Mouse (Mus musculus): ENCODE data around the gene Dnajc4. TPM values are rescaled to one million over a fixed set of nuclear protein-coding genes. Genes with fewer than 3 reads are reported as not detected.

Gene Dnajc4
- polyA plus RNA-seq, 1 experiment from 2014 or later, result 23.3 TPM

DNA sequence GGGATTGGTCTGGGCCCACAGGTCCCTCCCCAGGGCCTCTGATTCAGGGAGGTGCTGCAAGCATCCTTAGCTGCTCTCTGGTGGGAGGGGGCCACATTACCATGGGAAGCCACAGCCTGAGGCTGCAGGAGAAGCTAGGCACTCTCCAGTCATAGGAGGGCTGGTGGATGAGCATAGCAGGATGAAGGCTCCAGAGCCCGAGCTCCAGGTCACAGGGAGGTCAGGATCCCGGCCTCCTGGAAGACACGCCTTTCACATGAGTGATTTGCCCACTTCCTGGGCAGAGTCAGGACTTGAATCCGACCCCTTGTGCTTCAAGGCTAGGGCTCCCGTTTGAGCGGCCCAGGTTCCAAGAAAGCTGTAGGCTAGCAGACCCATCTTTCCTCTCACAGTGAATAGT is 20.7 kb downstream of the Dnajc4 start:
- Histone ChIP-seq H3K9me3 (ENCODE audit: control insufficient read depth, low read length) (no peaks in the 10 kb centered on the region), H3K27ac (ENCODE audit: low read length) (no peak overlapping the region), H3K4me1 (replicated peaks; ENCODE audit: control insufficient read depth, insufficient read depth, low read length) (peaks cover 22% of the 10 kb centered on the region), H3K27me3 (replicated peaks; ENCODE audit: control insufficient read depth, insufficient read depth, low read length) (peaks cover 15% of the 10 kb centered on the region; the same call in 1 of the 2 replicates), H3K4me2 (ENCODE audit: low read length) (no peak overlapping the region), H3K9ac (replicated peaks; ENCODE audit: low read depth, low read length) (no peak overlapping the region), H3K4me3 (replicated peaks; ENCODE audit: low read length) (no peak overlapping the region), H3K36me3 (ENCODE audit: control insufficient read depth, insufficient read depth) (no peaks in the 10 kb centered on the region)
- ATAC-seq, result no peak
- 59% methylated on average over 6 of the region's 6 CpGs for WGBS

- peak overlapping the region; percentile 47; the same call in 1 of the 2 replicates for H3K4me2 ChIP-seq (ENCODE audit: low read length)
- H3K9ac ChIP-seq (replicated peaks; ENCODE audit: low read depth, low read length), result peak overlapping the region; percentile 35
- H3K4me1 ChIP-seq (replicated peaks; ENCODE audit: control insufficient read depth, insufficient read depth, low read length), result peaks cover 16% of the 10 kb centered on the region
- WGBS, result 16% methylated on average over 11 of the region's 11 CpGs
- H3K27ac ChIP-seq (ENCODE audit: low read length), result no peak overlapping the region
- H3K4me3 ChIP-seq (replicated peaks; ENCODE audit: low read length), result no peak overlapping the region
- H3K36me3 ChIP-seq (ENCODE audit: control insufficient read depth, insufficient read depth), result no peaks in the 10 kb centered on the region
- no peak for ATAC-seq
- H3K27me3 ChIP-seq (replicated peaks; ENCODE audit: control insufficient read depth, insufficient read depth, low read length), result peaks cover 15% of the 10 kb centered on the region; the same call in 1 of the 2 replicates
- H3K9me3 ChIP-seq (ENCODE audit: control insufficient read depth, low read length), result no peaks in the 10 kb centered on the region
Observed at GRCm38 (mm10) chr19:6970460-6971085, 21.8 kb downstream of the Dnajc4 start.

DNA sequence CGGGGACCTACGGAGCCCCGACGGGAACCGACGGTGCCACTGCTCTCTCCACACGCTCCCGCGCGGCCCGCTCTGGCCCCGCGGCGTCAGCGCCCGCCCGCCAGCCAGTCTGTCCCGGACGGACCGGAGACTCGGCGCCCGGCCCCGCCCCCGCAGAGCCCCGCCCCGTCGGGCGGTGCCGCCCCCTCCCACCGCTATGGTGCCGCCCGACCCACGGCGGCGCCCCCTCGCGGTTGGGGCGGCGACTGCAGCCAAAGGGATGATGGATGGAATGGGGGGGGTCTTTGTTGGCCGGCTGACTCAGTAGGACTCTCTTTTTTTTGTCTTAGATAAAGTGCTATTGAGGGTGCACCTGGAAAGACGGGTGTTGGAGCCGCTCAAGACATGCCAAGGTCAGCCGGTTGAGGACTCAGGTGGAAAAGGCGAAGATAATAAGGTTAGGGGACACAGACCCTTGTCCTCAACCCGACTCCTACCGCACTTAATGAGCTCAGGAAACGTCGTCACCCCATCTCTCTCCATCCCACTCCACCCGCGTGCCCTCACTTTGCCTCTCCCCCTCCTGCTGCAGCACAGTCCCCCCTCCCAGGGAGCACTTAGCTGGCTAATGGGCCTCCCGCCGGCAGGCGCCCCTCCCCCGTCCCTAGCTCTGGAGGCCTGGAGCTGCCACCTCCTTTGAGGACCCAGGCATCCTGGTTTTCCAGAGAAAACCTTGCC is 22.5 kb downstream of the Dnajc4 start:
- Histone ChIP-seq H3K27me3 (replicated peaks; ENCODE audit: control insufficient read depth, insufficient read depth, low read length) (peaks cover 15% of the 10 kb centered on the region; the same call in 1 of the 2 replicates), H3K4me2 (ENCODE audit: low read length) (peak overlapping the region; percentile 47), H3K27ac (ENCODE audit: low read length) (no peak overlapping the region), H3K9me3 (ENCODE audit: control insufficient read depth, low read length) (no peaks in the 10 kb centered on the region), H3K36me3 (ENCODE audit: control insufficient read depth, insufficient read depth) (no peaks in the 10 kb centered on the region), H3K4me1 (replicated peaks; ENCODE audit: control insufficient read depth, insufficient read depth, low read length) (peaks cover 16% of the 10 kb centered on the region), H3K9ac (replicated peaks; ENCODE audit: low read depth, low read length) (peak overlapping the region; percentile 57), H3K4me3 (replicated peaks; ENCODE audit: low read length) (peak overlapping the region; percentile 42)
- under 1% methylated on average over 55 of the region's 55 CpGs for WGBS
- 0 out of 2 replicates have a peak, but pooled peaks have one; percentile 11 for ATAC-seq

DNA sequence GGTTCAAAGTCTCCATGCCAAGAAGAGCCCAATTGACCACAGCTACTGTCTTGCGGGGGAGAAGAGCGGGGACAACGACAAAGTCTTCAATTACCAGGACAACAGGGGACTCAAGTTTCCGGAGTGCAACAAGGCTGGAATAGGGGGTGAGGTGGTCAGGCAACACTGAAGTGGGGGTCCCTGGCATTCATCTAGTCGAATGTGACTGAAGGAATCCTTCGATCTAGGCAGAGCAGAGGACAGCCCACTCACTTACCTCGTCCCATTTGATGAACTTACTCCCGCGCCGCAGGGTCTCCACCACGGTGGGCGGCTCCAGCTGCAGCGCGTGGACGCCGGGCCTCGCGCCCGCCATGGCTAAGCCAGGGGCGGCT is 23.1 kb downstream of the Dnajc4 start:
- peaks cover 15% of the 10 kb centered on the region; the same call in 1 of the 2 replicates for H3K27me3 ChIP-seq (replicated peaks; ENCODE audit: control insufficient read depth, insufficient read depth, low read length)
- no peak for ATAC-seq
- under 1% methylated on average over 20 of the region's 20 CpGs for WGBS
- H3K4me1 ChIP-seq (replicated peaks; ENCODE audit: control insufficient read depth, insufficient read depth, low read length), result peaks cover 16% of the 10 kb centered on the region
- peak overlapping the region; percentile 57 for H3K9ac ChIP-seq (replicated peaks; ENCODE audit: low read depth, low read length)
- no peak overlapping the region for H3K27ac ChIP-seq (ENCODE audit: low read length)
- H3K4me3 ChIP-seq (replicated peaks; ENCODE audit: low read length), result peak overlapping the region; percentile 42
- no peaks in the 10 kb centered on the region for H3K9me3 ChIP-seq (ENCODE audit: control insufficient read depth, low read length)
- H3K4me2 ChIP-seq (ENCODE audit: low read length), result peak overlapping the region; percentile 47
- H3K36me3 ChIP-seq (ENCODE audit: control insufficient read depth, insufficient read depth), result no peaks in the 10 kb centered on the region

DNA sequence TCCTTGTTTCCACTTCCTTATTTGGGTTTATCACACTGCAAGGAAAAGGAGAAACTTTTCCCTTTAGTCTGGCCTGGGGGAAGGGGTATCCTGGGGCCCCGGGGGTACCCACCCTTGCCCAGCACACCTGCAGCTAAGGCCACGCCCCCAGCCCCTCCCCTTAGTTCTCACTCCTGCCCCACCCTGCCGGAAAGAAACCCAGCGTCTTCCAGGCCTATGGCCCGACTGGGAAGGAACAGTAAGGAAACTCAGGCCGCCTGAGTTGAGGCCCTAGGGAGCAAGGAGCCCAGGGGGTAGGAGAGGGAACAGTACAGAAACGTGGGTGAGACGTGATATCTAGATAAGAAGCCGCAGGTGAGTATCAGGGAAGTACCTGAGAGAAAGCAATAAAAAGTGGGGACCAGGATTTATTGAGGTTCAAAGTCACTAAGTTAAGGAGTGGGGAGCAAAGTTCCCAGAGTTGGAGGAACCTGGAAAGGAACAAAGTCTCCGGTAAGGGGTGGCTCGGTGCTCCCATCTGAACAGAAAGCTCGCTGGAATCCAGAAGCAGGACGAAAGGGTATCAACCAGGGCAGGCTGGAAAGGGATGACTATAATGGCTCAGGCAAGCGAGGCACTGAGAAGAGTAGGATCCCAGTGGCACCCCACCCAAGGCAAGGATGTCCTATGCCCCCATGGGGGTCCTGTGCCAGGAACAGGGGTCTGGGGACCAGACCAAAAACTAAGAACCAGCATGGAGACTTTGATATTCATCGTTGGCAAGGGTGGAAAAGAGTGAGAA is 23.7 kb downstream of the Dnajc4 start:
- H3K4me1 ChIP-seq (replicated peaks; ENCODE audit: control insufficient read depth, insufficient read depth, low read length), result peaks cover 14% of the 10 kb centered on the region
- no peak for ATAC-seq
- H3K4me2 ChIP-seq (ENCODE audit: low read length), result peak overlapping the region; percentile 47
- H3K4me3 ChIP-seq (replicated peaks; ENCODE audit: low read length), result peak overlapping the region; percentile 42
- H3K27me3 ChIP-seq (replicated peaks; ENCODE audit: control insufficient read depth, insufficient read depth, low read length), result peaks cover 15% of the 10 kb centered on the region; the same call in 1 of the 2 replicates
- H3K27ac ChIP-seq (ENCODE audit: low read length), result no peak overlapping the region
- no peaks in the 10 kb centered on the region for H3K36me3 ChIP-seq (ENCODE audit: control insufficient read depth, insufficient read depth)
- no peaks in the 10 kb centered on the region for H3K9me3 ChIP-seq (ENCODE audit: control insufficient read depth, low read length)
- H3K9ac ChIP-seq (replicated peaks; ENCODE audit: low read depth, low read length), result no peak overlapping the region
- WGBS, result 16% methylated on average over 15 of the region's 15 CpGs

DNA sequence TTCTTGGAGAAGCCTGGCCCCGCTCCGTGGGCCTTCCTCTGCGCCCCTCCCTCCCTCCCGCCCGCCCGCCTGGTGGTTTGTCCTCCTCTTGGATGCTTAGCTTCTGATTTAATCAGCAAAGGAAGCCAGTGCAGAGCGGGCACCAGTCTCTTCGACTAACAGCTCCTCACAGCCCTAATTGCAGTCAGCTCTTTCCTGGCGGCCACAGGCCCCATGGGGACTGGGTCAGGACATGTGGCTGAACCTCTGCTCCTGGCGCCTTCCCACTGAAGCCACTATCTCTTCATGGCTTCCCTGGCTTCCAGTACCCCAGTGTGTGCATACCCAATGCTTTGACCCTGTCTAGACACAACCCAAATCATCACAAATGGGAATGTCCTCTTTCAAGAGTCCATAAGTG is 35.9 kb downstream of the Dnajc4 start:
- H3K27ac ChIP-seq (ENCODE audit: low read length), result no peak overlapping the region
- H3K4me3 ChIP-seq (replicated peaks; ENCODE audit: low read length), result no peak overlapping the region
- no peaks in the 10 kb centered on the region for H3K36me3 ChIP-seq (ENCODE audit: control insufficient read depth, insufficient read depth)
- no peaks in the 10 kb centered on the region for H3K9me3 ChIP-seq (ENCODE audit: control insufficient read depth, low read length)
- WGBS, result 87% methylated on average over 10 of the region's 10 CpGs
- no peak for ATAC-seq
- H3K27me3 ChIP-seq (replicated peaks; ENCODE audit: control insufficient read depth, insufficient read depth, low read length), result no peaks in the 10 kb centered on the region
- no peak overlapping the region for H3K4me2 ChIP-seq (ENCODE audit: low read length)
- no peak overlapping the region for H3K9ac ChIP-seq (replicated peaks; ENCODE audit: low read depth, low read length)
- peaks cover 11% of the 10 kb centered on the region for H3K4me1 ChIP-seq (replicated peaks; ENCODE audit: control insufficient read depth, insufficient read depth, low read length)

- Histone ChIP-seq H3K36me3 (ENCODE audit: control insufficient read depth, insufficient read depth) (no peaks in the 10 kb centered on the region), H3K27me3 (replicated peaks; ENCODE audit: control insufficient read depth, insufficient read depth, low read length) (no peaks in the 10 kb centered on the region), H3K4me1 (replicated peaks; ENCODE audit: control insufficient read depth, insufficient read depth, low read length) (peaks cover 11% of the 10 kb centered on the region), H3K4me2 (ENCODE audit: low read length) (no peak overlapping the region), H3K9ac (replicated peaks; ENCODE audit: low read depth, low read length) (no peak overlapping the region), H3K27ac (ENCODE audit: low read length) (no peak overlapping the region), H3K9me3 (ENCODE audit: control insufficient read depth, low read length) (no peaks in the 10 kb centered on the region), H3K4me3 (replicated peaks; ENCODE audit: low read length) (no peak overlapping the region)
- 90% methylated on average over 7 of the region's 7 CpGs for WGBS
- no peak for ATAC-seq
Observed at GRCm38 (mm10) chr19:6955424-6955823, 36.9 kb downstream of the Dnajc4 start.

DNA sequence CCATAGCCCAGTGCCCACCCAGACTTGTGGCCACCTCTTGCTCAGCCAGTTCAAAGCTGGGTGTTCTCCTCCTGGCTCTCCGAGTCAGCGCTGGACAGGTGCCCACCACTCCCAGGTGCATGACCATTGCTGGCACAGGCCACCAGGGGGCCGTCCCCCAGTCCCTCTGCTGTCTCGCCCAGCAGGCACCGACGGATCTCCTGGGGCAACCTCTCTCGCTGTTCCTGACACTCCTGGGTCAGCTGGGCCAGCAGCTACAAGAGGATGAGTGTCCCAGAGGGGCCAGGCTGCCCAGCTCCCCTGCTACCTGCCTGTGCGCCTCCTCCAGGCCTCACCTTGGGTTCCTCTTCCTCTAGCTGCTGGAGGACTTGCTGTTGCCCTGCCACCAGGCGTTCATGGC is 38.3 kb downstream of the Dnajc4 start:
- H3K4me2 ChIP-seq (ENCODE audit: low read length), result no peak overlapping the region
- H3K27me3 ChIP-seq (replicated peaks; ENCODE audit: control insufficient read depth, insufficient read depth, low read length), result no peaks in the 10 kb centered on the region
- no peak overlapping the region for H3K4me3 ChIP-seq (replicated peaks; ENCODE audit: low read length)
- H3K27ac ChIP-seq (ENCODE audit: low read length), result no peak overlapping the region
- no peaks in the 10 kb centered on the region for H3K9me3 ChIP-seq (ENCODE audit: control insufficient read depth, low read length)
- H3K4me1 ChIP-seq (replicated peaks; ENCODE audit: control insufficient read depth, insufficient read depth, low read length), result peaks cover 17% of the 10 kb centered on the region
- no peaks in the 10 kb centered on the region for H3K36me3 ChIP-seq (ENCODE audit: control insufficient read depth, insufficient read depth)
- no peak overlapping the region for H3K9ac ChIP-seq (replicated peaks; ENCODE audit: low read depth, low read length)
- WGBS, result 45% methylated on average over 9 of the region's 9 CpGs
- ATAC-seq, result no peak

DNA sequence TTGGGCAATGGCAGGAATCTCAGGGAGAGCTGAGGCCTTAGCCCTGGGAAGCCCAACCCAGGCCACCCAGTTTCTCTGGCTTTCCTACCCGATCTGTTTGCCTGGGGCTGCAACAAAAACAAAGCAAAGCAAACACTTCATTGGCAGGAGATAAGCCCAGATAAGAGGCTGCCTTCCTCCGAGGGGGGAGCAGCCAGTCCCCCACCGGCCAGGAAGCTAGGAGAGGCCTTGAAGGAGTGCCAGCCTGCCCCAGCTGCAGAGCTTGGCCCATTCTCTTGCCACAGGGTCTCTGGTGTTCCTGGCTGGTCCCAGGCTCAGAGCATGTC is 39.7 kb downstream of the Dnajc4 start:
- ATAC-seq, result no peak
- WGBS, result 28% methylated on average over 3 of the region's 3 CpGs
- H3K4me2 ChIP-seq (ENCODE audit: low read length), result peak overlapping the region; percentile 77
- no peak overlapping the region; the same call in 1 of the 2 replicates for H3K27ac ChIP-seq (ENCODE audit: low read length)
- H3K4me1 ChIP-seq (replicated peaks; ENCODE audit: control insufficient read depth, insufficient read depth, low read length), result peaks cover 17% of the 10 kb centered on the region
- no peaks in the 10 kb centered on the region for H3K9me3 ChIP-seq (ENCODE audit: control insufficient read depth, low read length)
- no peak overlapping the region; the same call in 1 of the 2 replicates for H3K4me3 ChIP-seq (replicated peaks; ENCODE audit: low read length)
- peak overlapping the region; percentile 14; the same call in 1 of the 2 replicates for H3K9ac ChIP-seq (replicated peaks; ENCODE audit: low read depth, low read length)
- H3K27me3 ChIP-seq (replicated peaks; ENCODE audit: control insufficient read depth, insufficient read depth, low read length), result no peaks in the 10 kb centered on the region
- no peaks in the 10 kb centered on the region for H3K36me3 ChIP-seq (ENCODE audit: control insufficient read depth, insufficient read depth)

Measured in forebrain, embryonic 16.5 days (tissue).